Mouse (Mus musculus) stomach, postnatal 0 days (tissue): ENCODE results near the gene 1700123O20Rik. TPM values are rescaled to one million over a fixed set of nuclear protein-coding genes. Genes with fewer than 3 reads are reported as not detected.

Experiments used
- ATAC-seq: fragments of 200-750 bp; cut with Nextera tagmentation; 2 replicates; pipeline ENCODE4 v1.8.0; 2017; ENCODE audit not compliant: low FRiP score, low TSS enrichment
- DNase-seq: peaks from one replicate; pipeline ENCODE4 v3.0.0-alpha.2; 2016; ENCODE audit warnings: low spot score
- H3K27ac ChIP-seq: fragments of 300-500 bp; sonication (generic); replicated peaks from 2 replicates; pipeline ENCODE4 v1.5.1; 2014; ENCODE audit warnings: mild to moderate bottlenecking, control low read depth
- H3K27me3 ChIP-seq: fragments of 300-500 bp; sonication (generic); 2 replicates; pipeline ENCODE4 v1.6.1; 2014; ENCODE audit warnings: low read length; ENCODE audit not compliant: control insufficient read depth, insufficient read depth
- H3K36me3 ChIP-seq: fragments of 300-500 bp; sonication (generic); 2 replicates; pipeline ENCODE4 v1.6.1; 2014; ENCODE audit warnings: low read length, mixed read lengths; ENCODE audit not compliant: control insufficient read depth, insufficient read depth
- H3K4me1 ChIP-seq: fragments of 300-500 bp; sonication (generic); replicated peaks from 2 replicates; pipeline ENCODE4 v1.6.1; 2014; ENCODE audit warnings: antibody characterized with exemption; ENCODE audit not compliant: control insufficient read depth, insufficient read depth
- H3K4me2 ChIP-seq: fragments of 300-500 bp; sonication (generic); replicated peaks from 2 replicates; pipeline ENCODE4 v1.6.1; 2014; ENCODE audit warnings: low read depth, mild to moderate bottlenecking, control low read depth, moderate library complexity
- H3K4me3 ChIP-seq: fragments of 300-500 bp; sonication (generic); 2 replicates; pipeline ENCODE4 v1.5.1; 2014; ENCODE audit warnings: low read depth, low read length, control low read depth
- H3K9ac ChIP-seq: fragments of 300-500 bp; sonication (generic); 2 replicates; pipeline ENCODE4 v1.6.1; 2014; ENCODE audit warnings: mild to moderate bottlenecking, low read length, control low read depth, mixed read lengths
- H3K9me3 ChIP-seq: fragments of 300-500 bp; sonication (generic); 2 replicates; pipeline ENCODE4 v1.6.1; 2016; ENCODE audit warnings: low read length; ENCODE audit not compliant: control insufficient read depth
- CTCF ChIP-seq: IDR thresholded peaks from 2 replicates; pipeline ENCODE4 v1.5.1; 2016; ENCODE audit warnings: antibody characterized with exemption, low read depth, mild to moderate bottlenecking, moderate library complexity
- EP300 ChIP-seq: optimal IDR thresholded peaks from 2 replicates; pipeline ENCODE3; 2016; ENCODE audit warnings: antibody characterized with exemption
- WGBS: fragments of 180-500 bp; shearing (Covaris S2); extraction: QIAGEN DNeasy Blood & Tissue Kit; methylation state at CpG from one replicate; pipeline ENCODE4 v1.1.7; 2014; 5-methylcytosine and 5-hydroxymethylcytosine counted together
- polyA plus RNA-seq: library from polyadenylated mRNA; unstranded; fragments of >200 nt; fragmentation: Nextera tagmentation; extraction: Ambion mirVana; gene quantifications from 2 replicates; pipeline ENCODE4 v1.2.1, GENCODE M21; 2015

Gene 1700123O20Rik
- polyA plus RNA-seq, 1 experiment from 2014 or later: 61.7 TPM

DNA sequence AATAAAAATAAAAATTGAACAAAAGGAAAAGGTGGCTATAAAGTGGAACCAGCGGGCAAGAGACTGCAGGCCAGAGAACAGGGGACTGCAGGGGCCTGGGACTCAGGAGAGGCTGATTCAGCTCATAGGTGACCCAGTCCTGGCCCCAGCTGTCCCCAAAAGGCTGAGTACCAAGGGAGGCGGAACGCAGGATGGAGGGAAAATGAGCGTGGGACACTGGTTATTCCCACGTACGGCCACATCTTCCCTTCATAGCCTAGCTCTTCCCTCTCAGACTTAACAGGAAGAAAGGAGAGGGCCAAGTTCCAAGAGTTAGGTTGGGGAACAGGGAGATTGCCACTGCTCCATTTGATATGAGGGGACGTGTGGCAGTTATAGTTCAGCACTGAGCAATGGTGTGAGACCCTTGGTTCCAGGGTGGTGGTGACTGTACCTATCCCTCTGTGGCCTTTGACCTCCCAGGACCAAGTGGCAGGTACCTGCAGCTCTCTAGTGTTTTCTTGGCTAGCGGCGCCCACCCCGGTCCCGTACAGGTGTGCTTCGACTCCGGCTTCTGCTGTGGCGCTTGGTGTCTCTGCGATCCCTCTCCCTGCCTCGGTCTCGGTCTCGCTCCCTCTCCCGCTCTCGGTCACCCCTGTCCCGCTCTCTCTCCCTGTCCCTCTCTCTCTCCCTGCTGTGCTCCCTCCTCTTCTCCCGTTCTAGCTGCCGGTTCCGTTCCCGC lies 43.6 kb upstream of the 1700123O20Rik start:
- WGBS: 79% methylated on average over 25 of the region's 25 CpGs
- Histone ChIP-seq H3K4me1 (no peaks in the 10 kb centered on the region), H3K27me3 (no peaks in the 10 kb centered on the region), H3K36me3 (peaks cover 35% of the 10 kb centered on the region), H3K9ac (no peak overlapping the region), H3K27ac (no peak overlapping the region), H3K9me3 (no peaks in the 10 kb centered on the region), H3K4me2 (no peak overlapping the region), H3K4me3 (no peak overlapping the region)
- no peak for DNase-seq
- TF ChIP-seq EP300 (no peak), CTCF (no peak)
- no peak for ATAC-seq

DNA sequence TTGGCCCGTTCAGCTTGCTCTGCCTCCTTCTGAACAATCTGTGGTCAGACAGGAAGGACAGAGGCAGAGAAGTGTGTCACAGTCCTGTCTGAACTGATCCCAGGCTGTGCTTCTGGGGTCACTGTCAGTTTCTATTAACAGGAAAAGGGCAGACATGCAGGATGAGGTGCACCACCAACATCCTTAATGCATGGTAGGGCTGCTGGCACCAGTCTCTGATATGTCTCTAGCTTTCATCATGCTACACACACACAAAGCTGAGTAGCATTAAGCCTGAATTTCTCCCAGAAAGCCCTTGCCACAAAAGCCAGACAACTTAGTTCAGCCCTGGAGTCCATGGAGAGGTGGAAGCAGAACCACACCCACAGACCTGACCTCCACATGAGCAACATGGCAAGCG lies 43.0 kb upstream of the 1700123O20Rik start:
- DNase-seq: no peak
- 90% methylated on average over 2 of the region's 2 CpGs for WGBS
- Histone ChIP-seq H3K4me2 (no peak overlapping the region), H3K9ac (no peak overlapping the region), H3K9me3 (no peaks in the 10 kb centered on the region), H3K36me3 (peaks cover 35% of the 10 kb centered on the region), H3K4me3 (no peak overlapping the region), H3K4me1 (no peaks in the 10 kb centered on the region), H3K27ac (no peak overlapping the region), H3K27me3 (no peaks in the 10 kb centered on the region)
- ATAC-seq: no peak
- TF ChIP-seq CTCF (no peak), EP300 (no peak)

DNA sequence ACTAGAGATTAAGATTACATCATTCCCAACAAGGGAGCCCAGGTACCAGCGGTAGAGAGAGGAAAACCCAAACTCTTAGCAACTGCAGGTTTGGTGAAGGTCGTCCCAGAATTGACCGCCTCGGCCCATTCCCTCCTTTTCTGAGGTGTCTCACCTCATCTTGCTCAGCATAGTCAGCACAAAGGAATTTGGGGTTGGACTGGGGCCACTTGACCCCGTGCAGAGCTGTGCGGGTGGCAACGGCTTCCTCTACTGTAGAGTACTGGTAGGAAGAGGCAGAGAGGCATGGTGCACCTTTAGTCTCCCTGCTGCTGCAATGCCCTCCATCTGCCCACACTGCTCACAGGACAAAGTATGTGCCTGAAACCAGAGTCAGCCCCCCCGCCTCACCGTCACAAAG lies 41.7 kb upstream of the 1700123O20Rik start:
- no peak for DNase-seq
- Histone ChIP-seq H3K4me3 (no peak overlapping the region), H3K36me3 (peaks cover 39% of the 10 kb centered on the region), H3K9me3 (no peaks in the 10 kb centered on the region), H3K27ac (no peak overlapping the region), H3K4me1 (no peaks in the 10 kb centered on the region), H3K9ac (no peak overlapping the region), H3K27me3 (no peaks in the 10 kb centered on the region), H3K4me2 (no peak overlapping the region)
- WGBS: 80% methylated on average over 9 of the region's 9 CpGs
- no peak for ATAC-seq
- TF ChIP-seq EP300 (no peak), CTCF (no peak)

DNA sequence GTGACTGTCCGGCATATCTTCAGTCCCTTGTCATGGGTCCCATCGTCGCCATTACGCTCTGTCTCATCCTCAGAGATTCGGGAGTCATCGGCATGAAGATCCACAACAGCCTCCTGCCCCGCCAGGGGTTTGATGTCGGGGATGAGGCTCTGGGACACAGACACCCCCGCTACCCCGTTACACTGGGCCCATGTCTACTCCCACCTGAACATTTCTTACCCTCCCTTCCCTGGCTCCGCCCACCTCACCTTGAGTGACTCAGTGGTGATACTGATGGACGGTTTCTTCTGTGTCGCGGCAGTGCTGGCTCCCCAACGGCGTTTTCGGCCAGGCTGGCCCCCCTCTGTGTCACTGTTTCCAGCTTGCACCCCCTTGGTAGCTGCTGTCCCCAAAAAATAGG lies 39.6 kb upstream of the 1700123O20Rik start:
- H3K27me3 ChIP-seq: no peaks in the 10 kb centered on the region
- H3K9ac ChIP-seq: no peak overlapping the region
- no peak for ATAC-seq
- no peak for DNase-seq
- H3K36me3 ChIP-seq: peaks cover 51% of the 10 kb centered on the region
- TF ChIP-seq EP300 (no peak), CTCF (no peak)
- H3K4me3 ChIP-seq: no peak overlapping the region
- no peaks in the 10 kb centered on the region for H3K9me3 ChIP-seq
- WGBS: 92% methylated on average over 17 of the region's 17 CpGs
- no peak overlapping the region for H3K4me2 ChIP-seq
- H3K27ac ChIP-seq: no peak overlapping the region
- no peaks in the 10 kb centered on the region for H3K4me1 ChIP-seq

DNA sequence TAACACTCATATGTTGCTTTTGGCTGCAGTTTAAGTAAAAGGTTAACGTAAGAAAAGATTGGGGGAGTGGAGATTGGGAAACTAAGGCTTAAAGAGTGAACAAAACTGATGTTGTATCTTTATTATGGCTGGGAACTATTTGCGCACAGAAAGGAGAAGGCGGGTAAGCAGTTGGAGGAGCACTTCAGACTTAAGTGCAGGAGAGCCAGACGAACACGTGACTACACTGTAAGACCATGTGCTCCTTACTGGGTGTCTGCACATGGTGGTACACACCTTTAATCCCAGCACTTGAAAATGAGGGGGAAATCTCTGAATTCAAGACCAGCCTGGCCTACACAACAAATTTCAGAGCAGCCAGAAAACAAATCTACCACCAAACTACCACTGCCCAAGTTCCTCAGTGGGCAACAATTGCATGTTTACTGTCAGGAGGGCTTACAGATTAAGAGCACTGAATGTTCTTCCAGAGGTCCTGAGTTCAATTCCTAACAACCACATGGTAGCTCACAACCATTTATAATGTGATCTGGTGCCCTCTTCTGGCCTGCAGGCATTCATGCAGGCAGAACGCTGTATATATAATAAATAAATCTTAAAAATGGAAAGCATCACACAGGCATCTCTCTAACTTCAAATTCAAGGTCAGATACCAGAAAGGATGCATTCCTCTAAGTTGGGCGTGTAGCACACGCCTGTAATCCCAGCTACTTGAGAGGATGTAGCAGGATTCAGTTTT lies 38.9 kb upstream of the 1700123O20Rik start:
- H3K4me2 ChIP-seq: no peak overlapping the region
- ATAC-seq (no peak), DNase-seq (no peak)
- no peaks in the 10 kb centered on the region for H3K9me3 ChIP-seq
- H3K4me3 ChIP-seq: no peak overlapping the region
- H3K36me3 ChIP-seq: peaks cover 51% of the 10 kb centered on the region
- 91% methylated on average over 8 of the region's 8 CpGs for WGBS
- H3K4me1 ChIP-seq: no peaks in the 10 kb centered on the region
- H3K9ac ChIP-seq: no peak overlapping the region
- peak; percentile 67 for TF ChIP-seq CTCF
- TF ChIP-seq EP300: no peak
- no peak overlapping the region for H3K27ac ChIP-seq
- no peaks in the 10 kb centered on the region for H3K27me3 ChIP-seq

DNA sequence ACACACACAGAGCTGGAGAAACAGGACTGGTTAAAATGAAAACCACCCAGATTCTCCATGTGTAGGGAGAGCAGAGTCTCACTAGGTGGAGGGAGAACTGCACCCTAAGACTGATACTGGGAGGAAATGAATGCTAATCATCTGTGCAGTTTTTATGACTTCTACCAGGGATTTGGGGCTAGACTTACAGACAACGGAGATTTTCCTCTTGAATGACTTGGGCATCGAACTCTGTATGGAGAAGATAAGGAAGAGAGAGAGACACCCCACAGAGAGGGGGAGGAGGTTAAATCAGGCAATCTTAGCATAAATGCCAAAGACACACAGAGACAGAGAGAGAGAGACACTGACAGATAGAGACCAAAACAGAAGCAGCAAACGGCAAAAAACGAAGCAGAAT lies 38.1 kb upstream of the 1700123O20Rik start:
- H3K4me2 ChIP-seq: no peak overlapping the region
- no peak overlapping the region for H3K4me3 ChIP-seq
- no peaks in the 10 kb centered on the region for H3K27me3 ChIP-seq
- 86% methylated on average over 4 of the region's 4 CpGs for WGBS
- no peak for TF ChIP-seq EP300
- TF ChIP-seq CTCF: no peak
- no peak for ATAC-seq
- H3K9me3 ChIP-seq: no peaks in the 10 kb centered on the region
- H3K9ac ChIP-seq: no peak overlapping the region
- 0 out of 2 replicates have a peak, but pooled peaks cover 2% of the 10 kb centered on the region for H3K4me1 ChIP-seq
- DNase-seq: no peak
- H3K27ac ChIP-seq: no peak overlapping the region
- H3K36me3 ChIP-seq: peaks cover 50% of the 10 kb centered on the region
